Mouse (Mus musculus) erythroblast, adult 5-6 weeks (primary cell): ENCODE measurements around the gene Qser1. TPM values are rescaled to one million over a fixed set of nuclear protein-coding genes. Genes with fewer than 3 reads are reported as not detected.
"Not testable (repeated sequence)": the region's sequence is repeated elsewhere in the genome, so short reads cannot be mapped to it uniquely, and the experiment has no call there.

Experiments used
- ATAC-seq: replicated peaks from 2 replicates; pipeline ENCODE4 v1.8.0; 2016; ENCODE audit warnings: moderate number of reproducible peaks, mild to moderate bottlenecking, moderate TSS enrichment, inconsistent platforms; ENCODE audit not compliant: poor library complexity, low FRiP score, severe bottlenecking
- total RNA-seq, 2 experiments: library from RNA; stranded (forward) in 1 of 2; stranded (reverse) in 1 of 2; fragments of 150-400 nt in 1 of 2; fragments of 200-764, 138-1000 nt in 1 of 2; gene quantifications; 2 replicates each; pipeline versions ENCODE4 v1.2.3 to v1.2.4; 2015 to 2017; ENCODE audit warnings: low replicate concordance in 2 of 2

Gene Qser1
- total RNA-seq, 2 experiments from 2014 or later = 1.8 to 9.6 TPM

DNA sequence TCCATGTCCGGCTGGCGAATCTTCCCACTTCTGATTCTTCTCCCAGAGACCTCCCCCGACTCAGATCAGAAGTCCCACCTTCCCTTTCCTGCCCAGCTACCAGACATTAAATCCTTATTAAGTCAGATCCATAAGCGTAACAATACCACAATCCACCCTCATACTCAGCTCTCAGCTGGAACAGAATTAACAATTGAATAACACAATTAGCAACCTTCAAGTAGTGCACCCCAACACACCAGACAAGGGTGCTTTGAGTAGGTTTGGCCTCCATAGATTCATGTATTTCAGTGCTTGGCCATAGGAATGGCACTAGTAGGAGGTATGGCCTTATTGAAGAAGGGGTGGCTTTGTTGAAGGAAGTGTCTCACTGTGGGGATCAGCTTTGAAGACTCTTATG lies 9.6 kb upstream of the Qser1 start:
- ATAC-seq = no peak

DNA sequence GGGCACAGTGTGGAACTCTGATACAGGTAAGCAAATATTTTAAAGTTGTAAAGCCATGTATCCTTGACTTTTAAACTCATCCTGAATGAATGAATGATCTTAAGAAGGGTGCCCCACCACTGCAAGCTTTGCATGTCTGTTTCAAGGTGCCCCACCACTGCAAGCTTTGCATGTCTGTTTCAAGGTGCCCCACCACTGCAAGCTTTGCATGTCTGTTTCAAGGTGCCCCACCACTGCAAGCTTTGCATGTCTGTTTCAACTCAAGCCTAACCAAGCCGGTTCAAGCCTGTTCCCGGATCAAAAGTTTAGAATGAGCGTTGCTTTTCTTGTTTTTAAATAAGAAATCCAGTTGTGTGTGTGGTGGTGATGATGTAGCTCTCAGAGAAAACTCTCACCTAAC lies 2.2 kb upstream of the Qser1 start:
- not testable (repeated sequence) for ATAC-seq

DNA sequence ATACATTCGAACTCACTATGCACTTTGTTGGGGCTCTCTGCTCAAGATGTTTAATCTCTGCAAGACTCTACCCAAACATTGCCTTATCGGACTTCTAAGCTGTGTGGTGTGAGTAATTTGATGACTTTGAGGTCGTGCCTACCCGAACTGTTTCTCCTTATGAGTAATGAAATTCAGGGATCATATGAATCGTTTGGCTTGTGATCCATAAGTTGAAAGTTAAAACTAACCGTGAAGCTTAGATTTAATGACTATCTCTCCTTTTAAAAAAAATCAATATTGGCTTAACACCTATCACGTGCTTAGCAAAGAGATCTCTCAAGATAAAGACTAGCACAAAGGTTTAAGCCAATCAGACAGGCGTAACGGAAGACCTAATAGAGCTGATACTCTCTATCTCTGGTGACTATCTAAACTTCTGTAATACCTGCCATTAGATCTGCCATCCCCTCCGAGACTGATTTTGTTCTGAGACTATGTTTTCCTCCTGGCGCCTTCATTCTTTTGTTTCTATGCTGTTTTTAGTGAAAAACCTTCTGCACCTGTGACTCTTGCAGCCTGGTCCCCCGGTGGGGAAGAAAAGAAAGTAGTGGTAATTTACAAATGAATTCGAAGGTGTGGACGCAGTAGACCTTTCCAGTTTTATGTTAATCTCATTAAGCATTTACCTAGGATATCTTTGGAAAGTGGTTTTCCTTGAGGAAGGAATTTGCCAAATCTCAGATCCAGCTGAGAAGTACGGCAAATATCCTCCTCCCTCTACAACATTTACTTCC lies 1.2 kb upstream of the Qser1 start:
- ATAC-seq = no peak

DNA sequence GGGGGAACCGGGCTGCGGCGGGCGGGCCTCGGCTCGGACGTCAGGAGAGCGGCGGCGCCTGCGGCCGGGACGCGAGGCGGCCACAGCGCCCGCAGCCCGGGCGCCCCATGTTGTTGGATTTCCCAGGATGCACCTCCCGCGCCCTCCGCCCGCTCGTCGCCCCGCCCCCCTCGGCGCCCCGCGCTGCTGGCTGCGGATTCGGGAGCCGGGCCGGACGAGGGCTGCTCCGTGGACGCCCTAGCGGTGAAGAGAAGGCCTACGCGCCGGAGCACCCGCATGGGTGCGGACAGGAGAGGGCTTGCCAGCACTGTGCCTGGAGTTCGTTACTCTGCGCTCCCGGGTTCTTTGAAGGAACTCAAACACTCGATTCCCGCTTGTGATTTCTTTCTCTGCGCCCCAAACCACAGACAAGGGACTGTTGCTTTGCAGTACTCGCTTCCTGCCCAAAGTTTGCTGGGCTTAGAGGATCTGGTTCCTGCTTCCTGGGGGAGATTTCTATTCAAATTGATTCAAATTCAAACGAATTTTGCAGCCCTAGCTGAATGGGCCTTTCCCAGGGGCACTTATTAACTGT lies 393 bp upstream of the Qser1 start:
- peak; percentile 95 for ATAC-seq

DNA sequence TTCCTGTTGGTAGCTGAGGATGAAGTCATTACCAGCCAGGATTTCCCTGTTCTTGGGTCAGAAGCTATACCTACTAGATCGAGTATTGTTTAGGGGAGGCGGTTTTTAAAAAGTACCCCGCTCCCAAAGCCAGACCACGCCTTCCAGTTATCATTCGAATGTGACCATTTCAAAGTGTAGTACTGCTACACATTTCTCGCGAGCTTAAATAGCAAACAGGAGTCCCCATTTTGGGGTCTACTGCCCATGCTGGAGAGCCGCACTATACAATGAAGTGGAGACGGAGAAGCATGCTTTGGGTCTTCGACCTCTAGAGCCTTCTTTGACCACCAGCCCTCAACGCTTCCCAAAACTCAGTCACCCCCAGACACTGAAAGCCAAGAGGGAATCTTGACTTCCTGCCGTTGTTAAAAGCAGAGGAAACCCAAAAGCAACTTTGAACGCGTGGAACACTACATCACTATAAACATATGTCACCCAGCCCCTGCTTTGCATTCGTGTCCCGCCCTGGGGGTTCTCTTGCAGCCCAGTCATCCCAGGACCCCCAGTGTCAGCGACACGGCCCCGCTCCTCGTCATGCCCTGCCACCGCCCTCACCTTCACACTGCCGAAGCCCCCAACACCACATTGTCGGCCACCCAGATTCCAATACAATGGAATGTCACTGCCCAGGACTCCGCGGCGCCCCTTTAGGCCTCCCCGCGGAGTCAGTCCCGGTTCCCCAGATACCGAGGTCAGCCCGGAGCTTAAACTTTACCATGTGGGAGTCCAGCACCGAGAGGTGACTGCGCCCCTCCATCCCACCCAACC lies 794 bp downstream of the Qser1 start:
- ATAC-seq = no peak

DNA sequence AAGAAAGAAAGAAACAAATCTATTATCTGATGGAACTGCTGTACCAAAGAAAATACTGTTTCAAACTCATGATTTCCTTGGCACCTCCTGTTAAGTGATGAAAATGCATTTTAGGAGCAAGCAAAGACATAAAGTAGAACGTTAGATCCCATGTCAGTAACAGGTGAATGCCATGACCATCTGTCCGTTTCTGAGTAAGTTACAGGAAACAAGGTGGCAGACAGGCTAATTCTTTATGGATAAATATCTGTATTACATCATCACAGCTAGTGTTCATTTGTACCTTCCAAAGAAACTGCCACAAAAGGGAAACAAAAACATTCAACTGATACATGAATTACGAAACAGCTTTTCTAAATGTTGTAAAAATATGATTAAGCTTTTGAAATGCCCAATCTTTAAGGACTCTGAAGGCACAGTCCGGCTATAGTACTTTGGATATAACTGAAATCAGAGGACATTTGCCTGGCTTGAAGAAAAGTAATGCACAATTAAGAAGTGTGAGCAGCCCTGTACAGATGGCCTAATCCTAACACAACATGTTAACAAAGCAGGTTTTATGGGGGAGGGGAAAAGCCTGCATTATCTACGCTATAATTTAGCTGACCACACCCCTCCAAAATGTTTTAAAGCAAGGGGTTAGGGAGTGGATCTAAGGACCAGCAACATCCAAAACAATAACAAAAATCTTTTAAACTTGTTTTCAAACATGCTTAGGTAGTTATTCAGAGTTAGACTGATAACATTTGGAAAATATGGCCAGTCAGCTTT lies 2.2 kb downstream of the Qser1 start:
- no peak for ATAC-seq

DNA sequence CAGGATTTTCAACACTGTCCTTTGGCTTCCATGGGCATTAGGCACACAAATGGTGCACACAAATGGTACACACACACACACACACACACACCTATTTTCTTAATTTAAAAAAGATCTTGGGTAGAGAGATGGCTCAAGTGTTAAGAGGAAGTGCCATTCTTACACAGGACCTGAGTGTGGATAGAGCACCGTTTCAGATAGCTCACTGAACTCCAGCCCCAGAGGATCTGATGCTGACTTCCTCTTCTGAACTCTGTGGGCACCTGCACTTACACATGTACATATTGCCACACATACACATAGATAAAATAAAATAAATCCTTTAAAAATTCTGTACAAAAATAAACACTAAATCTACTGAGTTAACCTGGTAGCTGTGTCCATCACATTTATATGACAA lies 11.1 kb downstream of the Qser1 start:
- no peak for ATAC-seq

DNA sequence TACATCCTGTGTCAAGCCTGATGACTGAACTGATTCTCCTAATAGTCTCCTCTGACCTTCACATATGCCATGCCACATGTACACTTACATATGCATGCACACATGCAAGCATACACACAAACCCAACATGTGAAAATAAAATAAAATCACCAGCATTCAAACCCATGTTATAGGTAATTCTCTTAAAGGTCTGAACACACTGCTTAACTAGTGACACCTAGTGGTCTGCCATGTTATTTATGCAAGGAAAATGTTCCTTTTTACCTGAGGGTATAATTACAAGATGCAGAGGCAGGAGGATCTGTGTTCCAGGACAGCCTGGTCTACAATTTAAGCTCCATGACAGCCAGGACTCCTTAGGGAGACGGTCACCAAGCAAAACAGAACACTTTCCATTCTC lies 41.8 kb downstream of the Qser1 start:
- no peak for ATAC-seq

DNA sequence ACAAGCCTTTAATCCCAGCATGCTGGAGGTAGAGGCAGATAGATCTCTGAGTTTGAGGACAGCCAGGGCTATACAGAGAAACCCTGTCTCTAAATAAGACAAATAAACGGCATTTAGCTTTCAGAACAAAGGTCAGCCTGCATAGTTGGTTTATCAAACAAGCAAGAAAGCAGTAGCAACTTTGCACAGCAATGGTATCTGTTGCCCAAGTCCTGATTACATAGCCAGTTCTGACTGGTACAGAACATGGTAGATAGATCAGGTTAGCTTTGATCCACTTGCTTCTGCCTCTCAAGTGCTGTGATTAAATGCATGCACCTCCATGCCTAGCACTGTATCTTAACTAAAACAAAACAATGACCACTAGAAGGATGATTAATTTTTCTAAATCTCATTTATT lies 47.9 kb downstream of the Qser1 start:
- ATAC-seq = no peak

DNA sequence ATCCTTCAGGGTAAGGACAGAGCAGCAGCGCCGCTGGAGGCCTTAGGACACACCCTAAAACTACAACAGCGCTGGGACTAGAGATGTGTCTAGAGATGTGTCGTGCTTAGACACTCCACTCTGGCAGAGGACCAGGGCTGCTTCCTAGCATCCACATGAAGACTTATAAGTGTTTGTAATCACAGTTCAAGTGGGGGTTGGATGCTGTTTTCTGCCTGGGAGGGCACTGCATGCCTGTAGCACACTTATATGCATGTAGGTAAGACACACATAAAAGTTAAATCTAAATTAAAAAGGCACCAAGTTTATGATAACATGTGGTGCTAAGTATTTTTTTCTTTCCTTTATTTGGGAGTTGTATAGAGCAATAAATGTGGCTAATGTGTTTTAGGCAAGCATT lies 52.5 kb downstream of the Qser1 start:
- ATAC-seq = no peak

DNA sequence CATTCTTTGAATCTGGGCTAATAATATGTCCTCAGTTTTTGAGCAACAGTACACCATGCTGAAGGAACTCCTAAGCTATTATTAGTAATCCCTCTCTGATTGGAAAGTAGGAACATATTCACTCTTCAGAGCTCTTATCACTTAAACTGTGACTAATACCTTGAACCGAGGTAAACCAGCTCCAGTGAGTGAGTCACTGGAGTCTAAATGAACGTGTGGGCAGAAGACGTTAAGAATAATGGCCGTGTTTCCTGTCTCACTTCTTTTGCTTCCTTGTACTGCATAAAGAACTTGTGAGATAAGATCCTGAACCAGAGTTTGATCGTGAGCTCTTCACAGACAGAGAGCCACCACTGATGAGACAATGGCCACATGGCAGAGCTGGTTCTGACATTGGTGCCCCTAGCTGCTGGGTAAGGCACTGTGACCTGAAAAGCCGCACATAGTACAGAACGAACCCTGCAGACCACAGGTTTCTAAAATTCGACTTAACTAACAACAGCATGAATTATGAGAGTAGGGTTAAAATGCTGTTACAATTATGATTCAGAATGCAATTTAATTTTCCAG lies 53.3 kb downstream of the Qser1 start:
- no peak for ATAC-seq

DNA sequence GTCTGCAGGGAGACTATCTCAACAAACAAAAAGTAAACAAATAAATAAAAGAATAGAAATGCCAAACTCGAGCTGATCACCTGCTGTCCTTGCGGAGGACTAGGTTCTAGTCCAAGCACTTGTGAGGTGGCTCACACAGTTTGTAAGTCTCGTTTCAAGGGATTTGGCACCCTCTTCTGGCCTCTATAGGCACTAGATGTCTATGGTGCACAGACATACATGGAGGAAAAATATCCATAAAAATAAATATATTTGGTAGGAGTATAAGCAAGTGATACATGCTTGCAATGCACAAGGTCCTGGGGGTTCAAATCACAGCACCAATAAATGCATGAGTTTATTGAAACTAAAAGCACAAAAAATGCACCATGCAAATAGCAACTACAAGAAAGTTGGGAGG lies 65.9 kb downstream of the Qser1 start:
- ATAC-seq = no peak

DNA sequence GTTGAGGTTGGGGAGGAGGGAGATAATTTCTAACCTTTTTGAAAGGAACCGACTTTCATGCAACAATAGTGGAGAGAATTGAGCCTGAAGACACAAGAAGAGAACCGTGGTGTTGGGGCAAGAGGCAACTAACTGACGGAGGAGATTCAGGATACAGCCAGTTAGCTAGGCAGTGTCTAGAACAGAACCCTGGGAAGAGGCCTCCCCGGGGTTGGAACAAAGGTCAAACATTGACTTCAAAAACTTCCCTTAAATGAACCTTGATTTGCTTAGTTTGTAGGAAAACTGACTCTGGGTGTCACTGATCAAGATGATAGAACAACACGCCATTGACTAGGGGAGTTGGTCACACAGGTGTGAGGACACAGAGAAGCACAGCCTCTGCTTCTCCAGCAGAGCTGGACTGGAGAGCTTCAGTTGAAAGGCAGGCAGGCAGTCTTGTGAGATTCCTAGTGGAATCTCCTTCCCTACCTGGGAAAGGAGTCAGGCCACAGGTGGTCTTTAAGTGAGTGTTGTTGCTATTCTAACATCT lies 67.8 kb downstream of the Qser1 start:
- no peak for ATAC-seq

DNA sequence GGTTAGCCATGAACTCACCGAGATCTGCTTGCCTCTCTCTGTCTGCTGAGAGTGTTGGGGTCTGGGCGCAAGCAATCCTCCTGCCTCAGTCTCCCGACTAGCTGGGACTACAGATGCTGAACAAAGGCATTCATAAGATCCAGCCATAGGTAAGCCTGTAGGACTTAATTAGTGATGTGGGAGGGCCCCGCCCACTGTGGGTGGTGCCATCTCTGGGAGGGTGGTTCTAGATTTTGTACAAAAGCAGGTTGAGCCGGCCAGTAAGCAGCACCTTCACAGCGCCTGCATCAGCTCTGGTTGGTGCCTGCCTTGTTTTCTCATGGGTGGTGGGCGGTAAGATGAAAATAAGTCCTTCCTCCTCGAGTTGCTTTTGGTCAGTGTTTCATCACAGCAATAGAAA lies 70.3 kb downstream of the Qser1 start:
- no peak for ATAC-seq

DNA sequence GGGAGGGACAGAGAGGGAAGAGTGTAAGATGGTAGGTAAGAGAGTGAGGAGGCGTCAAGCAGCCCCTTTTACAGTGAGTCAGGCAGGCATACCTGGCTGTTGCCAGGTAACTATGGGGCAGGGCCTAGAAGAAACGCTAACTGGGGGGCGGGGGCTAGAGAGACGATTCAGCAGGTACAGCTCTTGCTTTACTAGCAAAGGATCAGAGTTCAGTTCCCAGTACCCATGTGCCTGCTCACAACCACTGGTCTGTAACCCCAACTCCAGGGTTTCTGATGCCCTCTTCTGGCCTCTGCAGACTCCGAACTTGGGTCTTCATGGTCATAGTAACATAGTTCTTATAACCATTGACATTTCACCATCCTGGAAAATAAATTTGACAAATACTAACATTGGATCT lies 72.6 kb downstream of the Qser1 start:
- ATAC-seq = no peak

DNA sequence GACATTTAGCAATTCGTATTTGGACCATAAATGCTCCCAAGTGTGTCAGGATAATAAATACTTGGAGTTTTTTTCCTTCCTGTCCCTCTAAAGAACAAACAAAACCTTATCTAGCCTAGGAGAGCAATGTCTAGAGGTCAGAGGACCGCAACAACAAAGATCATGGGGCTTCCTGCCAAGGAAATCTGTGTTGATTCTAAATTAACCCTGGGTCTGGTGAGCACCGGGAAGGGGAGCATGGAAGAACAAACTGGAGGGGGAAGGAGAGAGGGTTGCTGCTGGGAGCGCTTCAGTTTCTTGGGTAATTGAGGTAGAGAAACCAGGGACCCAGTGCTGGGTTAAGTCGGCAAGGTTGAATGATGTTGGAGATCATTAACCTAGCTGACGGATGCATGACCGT lies 73.4 kb downstream of the Qser1 start:
- ATAC-seq = no peak

DNA sequence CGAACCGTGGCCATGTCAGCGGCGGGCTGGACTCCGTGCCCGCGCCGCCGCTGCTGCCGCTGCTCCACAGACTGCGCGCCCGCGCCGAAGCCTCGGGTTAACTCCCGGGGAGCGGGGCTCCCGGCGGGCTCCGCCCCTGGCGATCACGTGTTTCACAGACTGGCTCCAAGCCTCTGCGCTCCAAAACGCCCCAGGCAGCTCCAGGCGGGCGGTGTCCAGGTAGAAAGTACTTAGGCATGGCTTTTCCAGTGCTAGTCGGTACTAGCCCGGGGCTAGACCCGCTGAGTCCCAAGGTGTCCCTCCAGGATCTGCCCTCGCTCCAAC lies 73.9 kb downstream of the Qser1 start, which contains the start of gene Depdc7:
Gene Depdc7, minus strand, starts transcription at position 138 of the 324 bp plus-strand sequence.
- ATAC-seq = no peak

DNA sequence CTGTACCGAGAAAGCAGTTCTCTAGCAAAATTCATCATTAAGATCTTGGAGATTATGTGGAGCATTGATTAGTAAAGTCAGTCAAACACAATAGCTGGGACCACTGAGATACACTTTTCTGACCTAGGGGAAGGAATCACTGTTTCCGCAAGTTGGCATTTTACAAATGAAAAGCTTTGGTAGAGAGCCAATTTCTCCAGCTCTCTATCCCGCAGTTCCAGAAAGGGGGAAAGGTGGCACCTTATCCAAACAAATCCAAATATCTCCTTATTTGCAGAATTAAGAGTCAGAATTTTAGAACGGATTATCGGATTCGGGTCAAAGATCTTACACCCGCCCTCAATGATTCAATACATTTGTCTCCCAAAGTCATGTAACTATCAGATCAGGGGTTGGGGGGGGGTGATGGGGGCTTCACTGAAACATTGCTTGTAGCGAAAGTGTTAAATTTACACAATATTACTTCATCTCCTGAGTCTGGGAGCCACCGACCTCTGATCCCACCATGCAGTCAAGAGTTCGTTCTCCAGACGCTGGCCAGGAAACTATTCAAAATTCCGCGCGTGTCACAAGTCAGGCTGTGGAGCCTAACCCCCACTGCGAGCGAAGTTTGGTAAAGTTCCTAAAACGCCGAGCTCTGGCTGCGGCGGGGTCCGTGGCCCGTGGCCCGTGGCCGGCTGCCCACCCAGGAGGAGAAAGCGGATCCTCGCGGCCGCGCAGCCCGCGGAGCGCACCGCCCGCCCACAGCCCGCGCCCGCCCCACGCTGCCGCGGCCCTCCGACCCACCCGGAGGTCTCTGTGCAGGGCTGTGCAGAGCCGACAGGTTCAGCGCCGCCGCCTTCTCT lies 74.4 kb downstream of the Qser1 start:
- ATAC-seq = no peak
